Mouse (Mus musculus) cortical plate, adult 2 months (tissue): ENCODE results near the gene Gstp1.

Source experiments
- CTCF ChIP-seq: fragments of 200-500 bp; IDR thresholded peaks from 2 replicates; pipeline ENCODE4 v1.5.1; 2011; ENCODE audit warnings: mild to moderate bottlenecking, control low read depth, low read length; ENCODE audit not compliant: insufficient read depth; ENCODE audit errors: extremely low read depth
- POLR2A ChIP-seq: fragments of 200-500 bp; IDR thresholded peaks from 2 replicates; pipeline ENCODE4 v1.6.1; 2011; ENCODE audit warnings: mild to moderate bottlenecking, low read length, control low read depth; ENCODE audit not compliant: insufficient read depth; ENCODE audit errors: extremely low read depth

GRCm38 (mm10) chr19:4052516-4053030 lies 14.8 kb upstream of the Gstp1 start:
- TF ChIP-seq CTCF: no peak
- TF ChIP-seq POLR2A: no peak
